Mouse (Mus musculus) heart, embryonic 12.5 days (tissue): ENCODE results near the gene Thbs4. TPM values are rescaled to one million over a fixed set of nuclear protein-coding genes. Genes with fewer than 3 reads are reported as not detected.

ENCODE experiments used
- ATAC-seq: fragments of 200-750 bp; cut with Nextera tagmentation; 2 replicates; pipeline ENCODE4 v1.8.0; 2017; ENCODE audit warnings: moderate TSS enrichment, moderate library complexity; ENCODE audit not compliant: insufficient number of reproducible peaks, low FRiP score
- H3K27ac ChIP-seq: fragments of 300-500 bp; sonication (generic); 2 replicates; pipeline ENCODE4 v1.5.1; 2016; ENCODE audit warnings: mild to moderate bottlenecking, moderate library complexity; ENCODE audit not compliant: poor library complexity, severe bottlenecking
- H3K27me3 ChIP-seq: fragments of 300-500 bp; sonication (generic); replicated peaks from 2 replicates; pipeline ENCODE4 v1.6.1; 2016; ENCODE audit warnings: mild to moderate bottlenecking, moderate library complexity
- H3K36me3 ChIP-seq: fragments of 300-500 bp; sonication (generic); 2 replicates; pipeline ENCODE4 v1.6.1; 2016; ENCODE audit warnings: mild to moderate bottlenecking, moderate library complexity
- H3K4me1 ChIP-seq: fragments of 300-500 bp; sonication (generic); replicated peaks from 2 replicates; pipeline ENCODE4 v1.6.1; 2016; ENCODE audit warnings: mild to moderate bottlenecking
- H3K4me2 ChIP-seq: fragments of 300-500 bp; sonication (generic); 2 replicates; pipeline ENCODE4 v1.6.1; 2016; ENCODE audit warnings: mild to moderate bottlenecking, moderate library complexity
- H3K4me3 ChIP-seq: fragments of 300-500 bp; sonication (generic); 2 replicates; pipeline ENCODE4 v1.5.1; 2016; ENCODE audit warnings: mild to moderate bottlenecking
- H3K9ac ChIP-seq: fragments of 300-500 bp; sonication (generic); 2 replicates; pipeline ENCODE4 v1.6.1; 2016; ENCODE audit warnings: mild to moderate bottlenecking, moderate library complexity
- H3K9me3 ChIP-seq: fragments of 300-500 bp; sonication (generic); replicated peaks from 2 replicates; pipeline ENCODE4 v1.6.1; 2016; ENCODE audit warnings: mild to moderate bottlenecking, moderate library complexity
- WGBS: fragments of 180-500 bp; shearing (Covaris S2); methylation state at CpG from one replicate; pipeline ENCODE4 v1.1.7; 2016; 5-methylcytosine and 5-hydroxymethylcytosine counted together
- polyA plus RNA-seq: library from polyadenylated mRNA; unstranded; fragments of >200 nt; fragmentation: Nextera tagmentation; extraction: Ambion mirVana; gene quantifications from 2 replicates; pipeline ENCODE4 v1.2.1, GENCODE M21; 2016

The Thbs4 gene
- polyA plus RNA-seq, 1 experiment from 2014 or later, result 45.6 TPM

- WGBS, result 70% methylated on average over 8 of the region's 8 CpGs
- ATAC-seq, result no peak
- no peaks in the 10 kb centered on the region for H3K9me3 ChIP-seq
Observed at GRCm38 (mm10) chr13:92703241-92704027, 91.2 kb downstream of the Thbs4 start.

GRCm38 (mm10) chr13:92702035-92702434 lies 92.6 kb downstream of the Thbs4 start:
- 72% methylated on average over 5 of the region's 5 CpGs for WGBS

More at GRCm38 (mm10) chr13:92703241-92704027, 91.2 kb downstream of the Thbs4 start:
- Histone ChIP-seq H3K27me3 (no peaks in the 10 kb centered on the region), H3K27ac (no peak overlapping the region), H3K4me1 (no peaks in the 10 kb centered on the region), H3K36me3 (peaks cover 18% of the 10 kb centered on the region), H3K4me2 (no peak overlapping the region), H3K9ac (no peak overlapping the region), H3K4me3 (no peak overlapping the region)

More at GRCm38 (mm10) chr13:92702035-92702434, 92.6 kb downstream of the Thbs4 start:
- peaks cover 11% of the 10 kb centered on the region for H3K36me3 ChIP-seq
- no peaks in the 10 kb centered on the region for H3K4me1 ChIP-seq
- no peak overlapping the region for H3K9ac ChIP-seq
- no peak overlapping the region for H3K4me2 ChIP-seq
- H3K4me3 ChIP-seq, result no peak overlapping the region
- H3K27me3 ChIP-seq, result no peaks in the 10 kb centered on the region
- no peak overlapping the region for H3K27ac ChIP-seq
- no peak for ATAC-seq
- no peaks in the 10 kb centered on the region for H3K9me3 ChIP-seq

Other genes with a start within 250 kb of the Thbs4 start
- not detected in 2 replicates for gene Spz1, start 218.6 kb downstream of the Thbs4 start, polyA plus RNA-seq
- 15.2 and 15.4 TPM in 2 replicates for gene Serinc5, start 183.7 kb downstream of the Thbs4 start, polyA plus RNA-seq
- gene Mtx3, start 49.9 kb upstream of the Thbs4 start, polyA plus RNA-seq, result 2.7 and 3.1 TPM in 2 replicates